Mouse (Mus musculus): ENCODE results near the gene Slc6a19. TPM values are rescaled to one million over a fixed set of nuclear protein-coding genes. Genes with fewer than 3 reads are reported as not detected.

Gene Slc6a19
- polyA plus RNA-seq, 1 experiment from 2014 or later: 0.08 TPM

DNA sequence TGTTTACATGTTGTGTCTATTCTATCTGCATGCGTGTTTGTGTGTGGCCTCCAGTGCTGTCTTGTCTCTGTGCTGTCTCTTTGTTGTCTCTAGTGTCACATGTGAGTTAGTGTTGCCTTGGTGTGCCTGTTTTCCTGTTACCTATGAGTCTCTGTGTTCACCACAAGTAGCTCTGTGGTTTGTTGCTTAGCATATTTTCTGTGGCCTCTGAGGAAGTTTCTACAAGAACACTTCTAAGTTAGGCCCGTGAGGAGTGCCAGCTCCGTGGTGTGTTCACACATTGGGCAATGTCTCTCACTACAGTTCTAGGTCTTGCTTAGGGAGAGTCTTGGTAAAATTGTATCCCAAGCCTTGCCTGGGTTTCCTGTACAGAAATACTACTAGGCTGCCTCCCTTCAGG, 32.3 kb upstream of the Slc6a19 start:
- no peak for TF ChIP-seq CTCF (IDR thresholded peaks at IDR 0.05; ENCODE audit: low read depth)
- Histone ChIP-seq H3K27ac (ENCODE audit: low read depth) (no peak overlapping the region), H3K36me3 (ENCODE audit: insufficient read depth) (no peaks in the 10 kb centered on the region), H3K27me3 (ENCODE audit: insufficient read depth, low read length) (peaks cover 11% of the 10 kb centered on the region; the same call in 1 of the 2 replicates), H3K4me3 (ENCODE audit: low read depth, low read length) (no peak overlapping the region), H3K9ac (no peak overlapping the region), H3K4me2 (no peak overlapping the region), H3K9me3 (ENCODE audit: low read depth, low read length) (no peaks in the 10 kb centered on the region), H3K4me1 (ENCODE audit: insufficient read depth) (no peaks in the 10 kb centered on the region)
- DNase-seq (no peak), ATAC-seq (ENCODE audit: insufficient read depth) (no peak)
- WGBS: 75% methylated on average over 3 of the region's 3 CpGs

DNA sequence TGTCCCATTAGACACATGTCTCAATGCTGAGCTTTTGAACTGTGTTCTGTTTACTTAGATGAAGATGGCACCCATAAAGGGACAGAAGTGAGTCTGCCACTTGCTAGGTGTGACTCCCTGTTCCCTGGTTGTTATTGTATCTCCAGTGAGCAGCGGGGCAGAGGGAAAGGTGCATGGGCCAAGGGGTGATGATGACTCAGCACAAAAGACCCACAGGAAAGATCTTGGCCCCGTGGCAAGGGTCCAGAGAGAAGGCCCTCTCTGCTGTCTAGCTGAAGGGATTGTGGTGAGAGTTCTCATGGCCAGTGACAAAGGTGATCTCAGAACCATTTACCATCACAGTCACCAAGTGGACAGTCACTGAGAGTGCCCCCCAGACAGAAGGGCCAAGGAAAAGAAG, 31.3 kb upstream of the Slc6a19 start:
- Histone ChIP-seq H3K9ac (no peak overlapping the region), H3K27me3 (ENCODE audit: insufficient read depth, low read length) (peaks cover 11% of the 10 kb centered on the region; the same call in 1 of the 2 replicates), H3K9me3 (ENCODE audit: low read depth, low read length) (no peaks in the 10 kb centered on the region), H3K4me1 (ENCODE audit: insufficient read depth) (no peaks in the 10 kb centered on the region), H3K4me2 (no peak overlapping the region), H3K27ac (ENCODE audit: low read depth) (no peak overlapping the region), H3K4me3 (ENCODE audit: low read depth, low read length) (no peak overlapping the region), H3K36me3 (ENCODE audit: insufficient read depth) (no peaks in the 10 kb centered on the region)
- 76% methylated on average over 2 of the region's 2 CpGs for WGBS
- DNase-seq (no peak), ATAC-seq (ENCODE audit: insufficient read depth) (no peak)
- TF ChIP-seq CTCF (IDR thresholded peaks at IDR 0.05; ENCODE audit: low read depth): no peak

DNA sequence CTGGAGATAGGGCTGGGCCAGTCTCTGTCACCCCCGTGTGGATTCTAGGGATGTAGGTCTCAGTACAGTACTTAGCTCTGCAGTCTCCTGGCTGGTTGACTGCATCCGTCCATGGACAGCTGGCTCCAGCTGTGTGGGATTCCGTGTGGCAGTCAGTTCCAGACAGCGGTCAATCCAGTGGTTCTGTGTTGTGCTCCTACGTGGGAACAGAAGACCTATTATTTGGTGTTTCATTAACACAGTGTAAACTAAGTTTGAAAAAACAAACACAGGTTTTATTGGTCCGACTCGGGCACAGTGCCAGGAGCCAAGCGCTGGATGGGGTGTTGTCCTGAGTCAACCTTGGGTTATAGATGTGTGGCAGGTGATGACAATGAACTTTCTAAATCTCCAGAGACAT, 30.6 kb upstream of the Slc6a19 start:
- Histone ChIP-seq H3K4me1 (ENCODE audit: insufficient read depth) (no peaks in the 10 kb centered on the region), H3K9me3 (ENCODE audit: low read depth, low read length) (no peaks in the 10 kb centered on the region), H3K4me2 (no peak overlapping the region), H3K27ac (ENCODE audit: low read depth) (no peak overlapping the region), H3K36me3 (ENCODE audit: insufficient read depth) (no peaks in the 10 kb centered on the region), H3K9ac (no peak overlapping the region), H3K4me3 (ENCODE audit: low read depth, low read length) (no peak overlapping the region), H3K27me3 (ENCODE audit: insufficient read depth, low read length) (peaks cover 11% of the 10 kb centered on the region; the same call in 1 of the 2 replicates)
- DNase-seq (peak; percentile 48), ATAC-seq (ENCODE audit: insufficient read depth) (peak; percentile 36; the same call in 1 of the 2 replicates)
- TF ChIP-seq CTCF (IDR thresholded peaks at IDR 0.05; ENCODE audit: low read depth): no peak
- 36% methylated on average over 8 of the region's 8 CpGs for WGBS

DNA sequence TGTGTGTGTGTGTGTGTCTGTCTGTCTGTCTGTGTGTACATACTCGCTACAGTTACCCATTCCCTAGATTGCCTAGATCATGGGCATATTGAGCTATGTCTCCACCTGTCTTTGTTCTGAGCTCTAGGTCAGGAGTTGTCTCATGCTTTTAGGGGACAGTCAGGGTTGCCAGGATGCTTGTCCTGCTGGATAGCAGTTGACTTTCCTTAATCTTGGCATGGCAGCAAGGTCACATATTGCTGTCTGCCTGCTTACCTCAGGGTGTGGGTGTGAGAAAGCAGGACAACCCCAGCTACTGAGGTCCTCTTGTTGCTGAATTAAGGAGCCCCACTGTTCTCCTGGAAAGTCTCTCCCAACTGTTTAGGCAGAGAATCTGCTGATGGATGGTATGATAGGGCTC, 29.7 kb upstream of the Slc6a19 start:
- Histone ChIP-seq H3K9me3 (ENCODE audit: low read depth, low read length) (no peaks in the 10 kb centered on the region), H3K4me2 (no peak overlapping the region), H3K27me3 (ENCODE audit: insufficient read depth, low read length) (peaks cover 11% of the 10 kb centered on the region; the same call in 1 of the 2 replicates), H3K4me3 (ENCODE audit: low read depth, low read length) (no peak overlapping the region), H3K4me1 (ENCODE audit: insufficient read depth) (no peaks in the 10 kb centered on the region), H3K27ac (ENCODE audit: low read depth) (no peak overlapping the region), H3K9ac (no peak overlapping the region), H3K36me3 (ENCODE audit: insufficient read depth) (no peaks in the 10 kb centered on the region)
- DNase-seq (no peak), ATAC-seq (ENCODE audit: insufficient read depth) (no peak)
- 82% methylated on average over 1 of the region's 1 CpGs for WGBS
- TF ChIP-seq CTCF (IDR thresholded peaks at IDR 0.05; ENCODE audit: low read depth): no peak

DNA sequence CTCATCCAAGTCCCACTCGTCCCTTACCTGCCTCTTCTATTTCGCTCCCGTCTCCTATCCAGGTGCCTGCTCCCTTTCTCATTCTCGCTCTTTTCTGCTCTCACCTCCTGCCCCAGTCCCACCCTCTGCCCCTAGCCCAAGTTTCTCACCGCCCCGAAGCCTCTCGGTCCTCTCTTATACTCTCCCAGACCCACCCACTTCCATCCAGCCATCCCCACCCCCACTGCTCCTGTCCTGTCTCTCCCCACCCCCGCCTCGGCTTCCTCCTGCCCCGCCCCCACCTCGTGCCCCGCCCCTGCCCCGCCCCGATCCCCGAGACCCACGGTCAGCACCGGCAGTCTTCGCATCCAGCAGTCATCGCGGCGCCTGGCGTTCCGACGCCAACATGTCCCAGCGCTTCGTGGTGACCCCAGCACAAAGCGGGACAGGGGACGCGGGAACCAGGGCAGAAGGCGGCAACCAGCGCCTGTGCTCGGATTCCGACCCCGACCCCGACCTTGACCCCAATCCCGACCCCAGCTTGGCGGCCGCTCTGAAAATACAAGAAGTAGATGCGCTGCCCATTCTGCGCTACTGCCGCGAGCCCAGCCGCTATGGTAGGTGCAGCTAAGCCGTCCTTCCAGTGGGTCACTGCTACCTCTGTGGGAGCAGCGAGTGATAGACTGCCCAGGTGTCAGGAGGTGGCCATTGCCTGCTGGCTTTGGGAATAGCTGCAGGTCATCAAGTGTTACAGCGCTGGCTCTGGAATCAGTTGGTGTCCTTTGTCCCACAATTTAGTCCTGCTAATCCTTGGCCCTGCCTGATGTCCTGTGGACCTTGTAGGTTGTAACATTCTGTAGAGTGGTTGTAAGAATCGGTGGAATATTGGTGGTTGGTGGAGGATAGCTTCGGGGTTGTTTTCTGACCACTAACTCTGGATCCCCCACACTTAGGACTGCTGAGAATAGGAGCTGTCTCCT, 28.4 kb upstream of the Slc6a19 start, which contains the start of gene Slc12a7:
Gene Slc12a7 (plus strand): TSS at position 353 of the 959 bp plus-strand sequence.
- ATAC-seq (ENCODE audit: insufficient read depth) (peak; percentile 71; the same call in 1 of the 2 replicates), DNase-seq (peak; percentile 51)
- WGBS: 5% methylated on average over 45 of the region's 48 CpGs
- peak within 1 kb of the TSS; percentile 6; the same call in 1 of the 2 replicates for H3K9ac ChIP-seq
- H3K4me2 ChIP-seq: peak within 1 kb of the TSS; percentile 63
- no peak for TF ChIP-seq CTCF (IDR thresholded peaks at IDR 0.05; ENCODE audit: low read depth)
- H3K9me3 ChIP-seq (ENCODE audit: low read depth, low read length): no peaks in the 10 kb centered on the region
- no peak within 1 kb of the TSS for H3K27ac ChIP-seq (ENCODE audit: low read depth)
- peaks cover 11% of the 10 kb centered on the region; the same call in 1 of the 2 replicates for H3K27me3 ChIP-seq (ENCODE audit: insufficient read depth, low read length)
- H3K4me3 ChIP-seq (ENCODE audit: low read depth, low read length): peak within 1 kb of the TSS; percentile 32
- H3K4me1 ChIP-seq (ENCODE audit: insufficient read depth): no peaks in the 10 kb centered on the region
- H3K36me3 ChIP-seq (ENCODE audit: insufficient read depth): no peaks in the 10 kb centered on the region

DNA sequence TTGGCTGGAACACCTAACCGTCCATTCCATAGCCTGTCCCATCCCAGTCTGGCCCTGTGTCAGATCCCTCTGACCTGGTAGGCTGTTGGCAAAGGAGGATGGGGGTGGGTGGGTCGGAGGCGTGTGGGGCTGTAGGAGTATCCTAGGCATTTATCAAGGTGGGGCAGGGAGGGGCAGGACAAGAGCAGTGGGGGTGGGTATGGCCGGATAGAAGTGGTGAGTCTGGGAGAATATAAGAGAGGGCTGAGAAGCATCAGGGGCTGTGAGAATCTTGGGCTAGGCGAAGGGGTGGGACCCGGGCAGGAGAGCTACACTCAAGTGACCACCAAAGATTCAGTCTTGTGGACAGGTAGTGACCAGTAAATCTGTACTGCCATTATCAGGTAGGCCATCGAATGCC, 27.6 kb upstream of the Slc6a19 start:
- Histone ChIP-seq H3K9me3 (ENCODE audit: low read depth, low read length) (no peaks in the 10 kb centered on the region), H3K27ac (ENCODE audit: low read depth) (no peak overlapping the region), H3K27me3 (ENCODE audit: insufficient read depth, low read length) (peaks cover 11% of the 10 kb centered on the region; the same call in 1 of the 2 replicates), H3K4me2 (peak overlapping the region; percentile 63), H3K9ac (peak overlapping the region; percentile 6; the same call in 1 of the 2 replicates), H3K4me3 (ENCODE audit: low read depth, low read length) (peak overlapping the region; percentile 32), H3K36me3 (ENCODE audit: insufficient read depth) (no peaks in the 10 kb centered on the region), H3K4me1 (ENCODE audit: insufficient read depth) (no peaks in the 10 kb centered on the region)
- WGBS: 61% methylated on average over 7 of the region's 7 CpGs
- peak; percentile 39 for ATAC-seq (ENCODE audit: insufficient read depth)
- DNase-seq: no peak
- no peak for TF ChIP-seq CTCF (IDR thresholded peaks at IDR 0.05; ENCODE audit: low read depth)

DNA sequence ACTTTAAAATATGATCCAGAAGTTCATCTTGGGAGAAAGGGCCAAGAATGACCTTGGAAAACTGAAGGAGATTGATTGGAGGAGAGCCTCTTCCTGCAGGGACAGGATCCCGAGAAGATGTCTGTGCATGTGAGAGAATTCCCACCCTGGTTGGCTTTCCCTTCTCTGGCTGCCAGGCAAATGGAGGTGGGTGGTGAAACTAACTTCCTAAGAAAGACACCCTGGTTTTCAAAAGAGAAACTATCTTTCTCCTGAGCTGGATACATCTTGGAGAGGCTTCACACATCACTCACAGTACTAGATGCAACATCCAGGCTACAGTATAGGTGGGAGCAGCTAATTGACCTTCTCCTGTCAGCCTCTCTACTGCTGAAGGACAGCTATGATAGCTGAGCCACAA, 26.2 kb upstream of the Slc6a19 start:
- DNase-seq (no peak), ATAC-seq (ENCODE audit: insufficient read depth) (no peak)
- Histone ChIP-seq H3K4me2 (no peak overlapping the region), H3K9ac (no peak overlapping the region), H3K27me3 (ENCODE audit: insufficient read depth, low read length) (peaks cover 11% of the 10 kb centered on the region; the same call in 1 of the 2 replicates), H3K27ac (ENCODE audit: low read depth) (no peak overlapping the region), H3K9me3 (ENCODE audit: low read depth, low read length) (no peaks in the 10 kb centered on the region), H3K36me3 (ENCODE audit: insufficient read depth) (no peaks in the 10 kb centered on the region), H3K4me3 (ENCODE audit: low read depth, low read length) (no peak overlapping the region), H3K4me1 (ENCODE audit: insufficient read depth) (no peaks in the 10 kb centered on the region)
- TF ChIP-seq CTCF (IDR thresholded peaks at IDR 0.05; ENCODE audit: low read depth): no peak
- 38% methylated on average over 1 of the region's 1 CpGs for WGBS

Measured in lung, embryonic 14.5 days (tissue).